Mouse (Mus musculus): ENCODE data around the gene Gemin5.

Gemin5 gene

DNA sequence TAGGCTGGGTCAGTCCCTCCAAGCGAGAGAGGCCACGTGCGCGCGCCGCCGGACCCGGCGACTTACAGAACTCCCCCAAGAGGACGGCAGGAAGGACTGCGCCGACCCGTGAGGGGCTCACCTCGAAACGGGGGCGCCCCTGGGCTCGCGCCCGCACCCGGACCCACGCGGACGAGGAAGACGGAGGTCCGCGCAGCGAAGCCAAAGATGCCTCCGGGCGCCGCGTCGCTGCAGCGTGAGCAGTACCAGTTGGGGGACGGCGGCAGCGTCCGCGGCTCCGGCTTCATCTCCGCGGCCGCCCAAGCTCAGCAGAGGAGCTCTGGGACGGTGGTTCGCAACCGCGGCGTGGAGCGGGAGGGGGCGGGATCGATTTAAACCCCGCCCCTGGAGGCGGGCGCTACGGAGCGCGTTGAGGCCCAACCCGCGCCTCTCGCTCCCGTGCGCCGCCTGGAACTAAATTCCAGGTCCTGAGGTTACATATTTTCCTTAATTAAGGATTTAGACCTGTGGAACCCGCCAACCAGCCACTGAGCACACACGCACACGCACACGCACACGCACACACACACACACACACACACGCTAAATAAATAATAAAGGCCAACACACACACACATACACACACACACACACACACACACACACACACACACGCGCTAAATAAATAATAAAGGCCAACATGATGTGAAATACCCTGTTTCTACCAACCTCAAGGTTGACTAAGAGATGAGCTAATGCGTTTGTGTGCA lies at the start of gene Gemin5:
Gemin5 (minus strand) TSS at position 373 of the 749 bp plus-strand sequence.
- DNase-seq, result peak; percentile 89 to 90

- no peak for DNase-seq
Observed at GRCm38 (mm10) chr11:58216823-58217222, 48.5 kb upstream of the Gemin5 start.

- no peak for DNase-seq
Observed at GRCm38 (mm10) chr11:58215814-58216213, 47.5 kb upstream of the Gemin5 start.

DNA sequence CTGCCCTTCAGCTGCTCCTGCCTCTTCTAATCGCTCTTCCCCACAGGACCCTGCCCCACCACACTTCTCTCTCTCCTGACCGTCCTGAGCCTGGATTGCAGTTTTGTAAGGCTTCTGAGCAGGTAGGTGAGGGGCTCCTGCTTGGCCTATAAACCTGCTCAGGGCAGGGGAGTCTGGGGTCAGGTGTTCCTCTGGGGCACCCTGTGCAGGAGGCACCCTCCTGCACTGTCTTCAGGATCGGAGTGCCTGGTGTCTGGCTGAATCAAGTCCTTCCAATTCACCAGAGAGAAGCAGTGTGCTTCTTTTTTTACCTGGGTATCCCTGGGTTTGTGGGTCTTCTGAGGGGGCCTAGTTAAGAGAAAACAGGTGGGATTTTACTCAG lies 46.7 kb upstream of the Gemin5 start:
- peak in 1 of 2 experiments; percentile 15 for DNase-seq

GRCm38 (mm10) chr11:58214391-58215048 lies 46.2 kb upstream of the Gemin5 start:
- DNase-seq, result peak; percentile 95 to 97

- no peak for DNase-seq
Observed at GRCm38 (mm10) chr11:58213673-58214342, 45.5 kb upstream of the Gemin5 start.

DNA sequence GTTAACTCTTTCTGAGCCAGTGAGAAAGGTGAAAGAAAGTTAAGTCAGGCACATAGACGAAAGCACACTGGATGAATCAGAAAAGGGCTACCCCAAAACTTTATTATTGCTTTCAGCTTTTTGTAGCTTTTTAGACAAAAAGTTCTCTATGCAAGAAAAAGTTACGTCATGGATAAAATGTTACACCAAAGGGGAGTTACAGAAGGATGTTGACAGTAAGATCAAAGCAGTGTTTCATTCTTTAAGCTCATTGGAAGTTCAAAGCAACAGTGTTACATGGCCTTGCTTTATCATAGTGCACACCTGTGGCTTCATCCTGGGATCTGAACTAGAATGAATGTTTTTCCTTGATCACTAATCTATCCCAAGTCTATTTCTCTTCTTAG lies 43.3 kb upstream of the Gemin5 start:
- DNase-seq, result no peak

GRCm38 (mm10) chr11:58211062-58211681 lies 42.8 kb upstream of the Gemin5 start:
- DNase-seq, result no peak

DNA sequence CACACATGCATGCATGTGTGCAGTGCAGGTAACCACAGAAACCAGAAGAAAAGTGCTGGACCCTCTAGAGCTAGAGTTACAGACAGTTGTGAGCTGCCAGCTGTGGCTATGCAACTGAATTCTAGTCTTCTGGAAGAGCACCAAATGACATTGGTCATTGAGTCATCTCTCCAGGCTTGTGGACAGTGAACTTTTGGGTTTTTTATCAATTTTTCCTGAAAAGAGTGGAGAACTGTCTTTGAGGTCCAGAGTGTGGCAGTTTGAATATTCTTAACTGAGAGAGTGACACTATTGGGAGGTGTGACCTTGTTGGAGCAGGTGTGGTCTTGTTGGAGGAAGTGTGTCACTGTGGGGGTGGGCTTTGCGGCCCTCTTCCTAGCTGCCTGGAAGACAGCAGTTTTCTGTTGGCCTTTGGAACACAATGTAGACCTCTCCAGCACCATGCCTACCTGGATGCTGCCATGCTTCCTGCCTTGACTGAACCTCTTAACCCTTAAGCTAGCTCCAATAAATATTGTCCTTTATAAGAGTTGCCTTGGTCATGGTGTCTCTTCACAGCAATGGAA lies 42.1 kb upstream of the Gemin5 start:
- DNase-seq, result no peak

DNA sequence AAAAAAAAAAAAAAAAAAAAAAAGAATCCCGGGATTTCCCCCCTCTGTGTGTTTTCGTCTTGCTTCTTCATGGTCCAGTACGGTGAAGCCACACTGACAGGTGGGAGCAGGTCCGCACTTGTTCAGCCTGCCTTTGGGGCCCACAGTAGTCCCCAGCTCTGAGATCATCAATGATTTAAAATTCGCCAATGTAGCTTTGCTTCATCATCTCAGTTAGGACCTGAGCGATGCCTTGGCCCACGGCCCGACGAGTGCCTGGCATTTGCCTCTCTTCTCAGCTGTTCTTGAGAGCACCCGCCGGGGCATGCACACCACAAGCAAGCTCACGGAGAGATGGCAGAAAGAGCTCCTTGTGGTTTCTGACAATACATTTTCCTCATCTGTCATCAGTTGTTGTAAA lies 32.7 kb upstream of the Gemin5 start:
- DNase-seq, result no peak

DNA sequence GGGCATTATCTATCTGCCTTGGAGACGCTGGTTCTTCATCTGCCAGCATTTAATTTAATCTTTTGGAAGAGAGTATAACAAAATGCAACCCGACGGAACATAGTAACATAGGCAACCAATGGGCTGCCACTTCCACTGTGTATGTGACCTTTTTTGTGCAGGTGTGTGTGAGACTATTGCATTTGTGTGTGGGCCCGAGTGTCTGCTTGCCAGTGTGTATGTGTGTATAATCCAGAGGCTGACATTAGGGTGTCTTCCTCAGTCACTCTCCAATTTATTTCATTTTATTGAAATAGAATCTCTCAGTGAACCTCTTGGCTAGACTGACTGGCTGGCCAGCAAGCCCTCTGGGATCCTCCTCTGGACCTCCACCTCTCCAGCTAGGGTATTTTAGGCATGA lies 31.9 kb upstream of the Gemin5 start:
- DNase-seq, result no peak

- DNase-seq, result peak; percentile 95 to 96
Observed at GRCm38 (mm10) chr11:58199229-58200037, 31.1 kb upstream of the Gemin5 start, which contains the start of the genes Igtp and Irgm2. Igtp (plus strand) TSS chr11:58199556. Irgm2 (plus strand) TSS chr11:58199618.

DNA sequence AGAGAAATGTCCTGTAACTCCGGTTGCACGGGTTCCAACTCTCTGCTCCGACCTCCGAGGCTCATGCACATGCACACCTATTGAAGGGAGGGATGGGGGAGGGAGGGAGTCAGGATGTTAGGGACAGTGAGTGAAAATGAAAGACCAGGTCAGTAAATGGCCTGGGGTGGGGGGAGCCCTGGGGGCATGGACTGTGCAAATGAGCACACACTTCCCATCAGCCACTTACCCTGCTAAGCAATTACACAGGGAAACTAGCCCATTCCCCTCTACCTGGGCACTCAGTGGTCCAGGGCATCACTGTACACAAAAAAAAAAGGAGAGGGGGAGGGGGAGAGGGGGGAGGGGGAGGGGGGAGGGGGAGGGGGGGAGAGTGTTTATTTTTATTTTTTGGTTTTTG lies 30.3 kb upstream of the Gemin5 start:
- DNase-seq, result no peak

DNA sequence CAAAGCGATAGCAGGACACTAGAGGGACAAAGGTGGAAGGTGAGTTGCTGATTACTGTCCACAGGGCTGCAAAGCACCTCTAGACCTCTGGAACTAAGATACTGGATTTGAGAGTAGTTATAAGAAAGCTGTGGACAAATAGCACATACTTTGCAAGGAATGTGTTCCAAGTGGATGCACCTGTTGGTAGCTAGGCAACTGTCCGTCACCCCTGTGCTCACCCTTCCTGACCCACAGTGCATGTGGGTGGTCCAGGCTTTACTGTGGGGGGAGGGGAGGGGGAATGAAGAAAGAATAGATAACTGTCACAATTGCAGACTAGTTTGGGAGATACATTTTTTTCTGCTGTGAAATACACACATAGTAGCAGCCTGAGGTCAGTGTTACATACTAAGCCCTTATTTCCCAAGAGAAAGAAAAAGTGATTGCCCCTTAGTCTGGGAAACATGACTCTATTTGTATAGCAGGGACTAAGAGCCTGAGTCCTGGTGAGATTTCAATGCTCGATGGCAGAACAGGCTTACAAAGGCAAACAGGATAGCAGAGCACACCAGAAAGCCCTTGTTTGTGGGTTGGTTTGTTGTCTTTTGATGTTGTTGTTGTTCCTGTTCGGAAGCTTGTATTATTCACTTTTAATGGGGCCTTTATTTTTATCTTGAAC lies 25.7 kb upstream of the Gemin5 start:
- DNase-seq, result no peak

- no peak for DNase-seq
Observed at GRCm38 (mm10) chr11:58193326-58193725, 25.0 kb upstream of the Gemin5 start.

- DNase-seq, result no peak
Observed at GRCm38 (mm10) chr11:58189675-58190074, 21.3 kb upstream of the Gemin5 start.

DNA sequence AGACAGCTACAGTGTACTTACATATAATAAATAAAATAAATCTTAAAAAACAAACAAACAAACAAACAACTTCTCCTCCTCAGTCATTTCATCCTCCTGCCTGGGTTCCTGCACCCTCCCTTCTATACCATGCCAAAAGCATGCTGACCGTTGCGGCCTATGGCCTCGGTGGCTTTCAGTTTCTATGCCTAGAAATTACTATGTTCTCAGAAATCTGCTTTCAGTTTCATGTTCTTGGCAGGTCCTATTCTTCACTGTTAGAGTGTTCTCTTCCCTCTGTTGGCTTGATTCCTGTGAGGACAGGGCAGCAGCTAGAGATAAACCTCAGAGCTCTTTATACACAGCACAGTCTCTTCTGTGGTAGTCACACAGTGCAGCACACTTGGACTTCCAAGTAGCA lies 15.2 kb upstream of the Gemin5 start:
- peak; percentile 56 to 57 for DNase-seq

GRCm38 (mm10) chr11:58180756-58181155 lies 12.4 kb upstream of the Gemin5 start:
- DNase-seq, result no peak

DNA sequence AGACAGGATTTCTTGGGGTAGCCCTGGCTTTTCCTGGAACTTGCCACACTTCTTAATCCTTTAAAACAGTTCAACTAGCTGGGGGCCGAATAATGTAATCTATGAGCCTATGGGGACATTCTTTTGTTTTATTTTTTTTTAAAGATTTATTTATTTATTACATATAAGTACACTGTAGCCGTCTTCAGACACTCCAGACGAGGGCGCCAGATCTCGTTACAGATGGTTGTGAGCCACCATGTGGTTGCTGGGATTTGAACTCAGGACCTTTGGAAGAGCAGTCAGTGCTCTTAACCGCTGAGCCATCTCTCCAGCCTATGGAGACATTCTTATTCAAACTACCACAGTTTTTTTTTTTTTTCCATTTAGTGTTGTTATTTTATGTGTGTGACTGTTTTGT lies 11.6 kb upstream of the Gemin5 start:
- peak; percentile 49 to 50 for DNase-seq

- peak; percentile 81 to 82 for DNase-seq
Observed at GRCm38 (mm10) chr11:58179563-58179962, 11.2 kb upstream of the Gemin5 start.

- peak; percentile 92 to 93 for DNase-seq
Observed at GRCm38 (mm10) chr11:58171459-58172091, 3.2 kb upstream of the Gemin5 start, which contains the start of gene Mrpl22. Mrpl22 (plus strand) TSS chr11:58171661.
